Mouse (Mus musculus) liver, adult 2 months (tissue): ENCODE data around the gene 1700056E22Rik. TPM values are rescaled to one million over a fixed set of nuclear protein-coding genes. Genes with fewer than 3 reads are reported as not detected.

ENCODE experiments used
- DNase-seq: peaks from one replicate; pipeline ENCODE4 v3.0.0-alpha.2; 2011; ENCODE audit warnings: low read depth, low spot score; ENCODE audit errors: extremely low read depth
- H3K27ac ChIP-seq: fragments of 200-500 bp; replicated peaks from 2 replicates; pipeline ENCODE4 v1.5.1; 2012; ENCODE audit warnings: low read depth, mild to moderate bottlenecking, control low read depth, inconsistent platforms, low read length; ENCODE audit not compliant: insufficient read depth
- H3K27me3 ChIP-seq: fragments of 200-500 bp; 2 replicates; pipeline ENCODE4 v1.6.1; 2012; ENCODE audit warnings: mild to moderate bottlenecking, moderate library complexity, low read length, inconsistent platforms; ENCODE audit not compliant: control insufficient read depth, insufficient read depth
- H3K36me3 ChIP-seq: fragments of 200-500 bp; 2 replicates; pipeline ENCODE4 v1.6.1; 2012; ENCODE audit warnings: low read length, inconsistent platforms; ENCODE audit not compliant: control insufficient read depth, insufficient read depth
- H3K4me1 ChIP-seq: fragments of 200-500 bp; 2 replicates; pipeline ENCODE4 v1.6.1; 2011; ENCODE audit warnings: low read length; ENCODE audit not compliant: control insufficient read depth, insufficient read depth
- H3K4me3 ChIP-seq: fragments of 200-500 bp; 2 replicates; pipeline ENCODE4 v1.5.1; 2011; ENCODE audit warnings: low read depth, mild to moderate bottlenecking, control low read depth, low read length, moderate library complexity; ENCODE audit not compliant: insufficient read depth
- H3K79me2 ChIP-seq: fragments of 200-500 bp; 2 replicates; pipeline ENCODE4 v1.6.1; 2012; ENCODE audit warnings: inconsistent platforms, mild to moderate bottlenecking, low read length, moderate library complexity; ENCODE audit not compliant: control insufficient read depth, insufficient read depth
- H3K9ac ChIP-seq: fragments of 200-500 bp; 2 replicates; pipeline ENCODE4 v1.6.1; 2012; ENCODE audit warnings: low read depth, mild to moderate bottlenecking, control low read depth, inconsistent platforms, low read length
- CTCF ChIP-seq: fragments of 200-500 bp; IDR thresholded peaks from 2 replicates; pipeline ENCODE4 v1.5.1; 2011; ENCODE audit warnings: low read depth, low read length, control low read depth
- POLR2A ChIP-seq: fragments of 200-500 bp; IDR thresholded peaks from 2 replicates; pipeline ENCODE4 v1.6.1; 2011; ENCODE audit warnings: low read length, control low read depth; ENCODE audit not compliant: insufficient read depth; ENCODE audit errors: extremely low read depth
- WGBS: fragments of 180-500 bp; shearing (Covaris S2); methylation state at CpG from one replicate; pipeline ENCODE4 v1.1.7; 2018; 5-methylcytosine and 5-hydroxymethylcytosine counted together
- polyA plus RNA-seq: library from polyadenylated mRNA; depleted of rRNA; stranded (reverse); fragments of >200 nt; gene quantifications from 2 replicates; pipeline ENCODE4 v1.2.3, GENCODE M21; 2012
- total RNA-seq: library from RNA; depleted of rRNA; stranded (reverse); fragments of >200 nt; gene quantifications from 2 replicates; pipeline ENCODE4 v1.2.3, GENCODE M21; 2014

1700056E22Rik gene
- total and polyA plus RNA-seq, 2 experiments = 0.28 to 0.99 TPM

- H3K27ac ChIP-seq = no peak overlapping the region
- H3K9ac ChIP-seq = no peak overlapping the region
- H3K4me1 ChIP-seq = no peaks in the 10 kb centered on the region
- WGBS = 92% methylated on average over 2 of the region's 2 CpGs
- TF ChIP-seq POLR2A (no peak), CTCF (no peak)
- H3K36me3 ChIP-seq = no peaks in the 10 kb centered on the region
- no peak for DNase-seq
- no peaks in the 10 kb centered on the region for H3K79me2 ChIP-seq
- H3K4me3 ChIP-seq = no peak overlapping the region
- no peaks in the 10 kb centered on the region for H3K27me3 ChIP-seq
These were observed 16.5 kb downstream of the 1700056E22Rik start for GRCm38 (mm10) chr1:184017606-184018005.

GRCm38 (mm10) chr1:184015995-184016730 is 17.9 kb downstream of the 1700056E22Rik start:
- WGBS = 74% methylated on average over 10 of the region's 10 CpGs
- DNase-seq = no peak
- TF ChIP-seq CTCF (no peak), POLR2A (no peak)
- Histone ChIP-seq H3K4me3 (no peak overlapping the region), H3K27me3 (no peaks in the 10 kb centered on the region), H3K9ac (no peak overlapping the region), H3K27ac (no peak overlapping the region), H3K4me1 (no peaks in the 10 kb centered on the region), H3K36me3 (no peaks in the 10 kb centered on the region), H3K79me2 (no peaks in the 10 kb centered on the region)

- Histone ChIP-seq H3K4me1 (no peaks in the 10 kb centered on the region), H3K27ac (no peak overlapping the region), H3K4me3 (no peak overlapping the region), H3K9ac (no peak overlapping the region), H3K79me2 (no peaks in the 10 kb centered on the region), H3K36me3 (no peaks in the 10 kb centered on the region), H3K27me3 (no peaks in the 10 kb centered on the region)
- 86% methylated on average over 3 of the region's 3 CpGs for WGBS
- no peak for DNase-seq
- no peak for TF ChIP-seq POLR2A
- TF ChIP-seq CTCF = no peak
These were observed 20.0 kb downstream of the 1700056E22Rik start for GRCm38 (mm10) chr1:184014091-184014490.

- Histone ChIP-seq H3K9ac (no peak within 1 kb of the TSS), H3K27ac (no peak within 1 kb of the TSS), H3K4me3 (no peak within 1 kb of the TSS), H3K36me3 (no peaks in the 10 kb centered on the region), H3K4me1 (no peaks in the 10 kb centered on the region), H3K79me2 (no peaks in the 10 kb centered on the region), H3K27me3 (no peaks in the 10 kb centered on the region)
- 91% methylated on average over 4 of the region's 4 CpGs for WGBS
- DNase-seq = no peak
- TF ChIP-seq CTCF (no peak), POLR2A (no peak)
These were observed 21.0 kb downstream of the 1700056E22Rik start, which contains the start of gene Dusp10 for GRCm38 (mm10) chr1:184013106-184013505. Gene Dusp10, plus strand, starts transcription at chr1:184013302.

GRCm38 (mm10) chr1:184011311-184011710 is 22.8 kb downstream of the 1700056E22Rik start:
- Histone ChIP-seq H3K4me1 (no peaks in the 10 kb centered on the region), H3K79me2 (no peaks in the 10 kb centered on the region), H3K27ac (no peak overlapping the region), H3K27me3 (no peaks in the 10 kb centered on the region), H3K4me3 (no peak overlapping the region), H3K36me3 (no peaks in the 10 kb centered on the region), H3K9ac (no peak overlapping the region)
- 98% methylated on average over 6 of the region's 6 CpGs for WGBS
- no peak for DNase-seq
- TF ChIP-seq CTCF = no peak
- TF ChIP-seq POLR2A = no peak

GRCm38 (mm10) chr1:184006086-184006485 is 28.0 kb downstream of the 1700056E22Rik start:
- H3K27me3 ChIP-seq = no peaks in the 10 kb centered on the region
- H3K4me3 ChIP-seq = no peak overlapping the region
- no peak overlapping the region for H3K9ac ChIP-seq
- no peak for TF ChIP-seq POLR2A
- TF ChIP-seq CTCF = no peak
- no peak for DNase-seq
- H3K27ac ChIP-seq = no peak overlapping the region
- no peaks in the 10 kb centered on the region for H3K36me3 ChIP-seq
- no peaks in the 10 kb centered on the region for H3K79me2 ChIP-seq
- H3K4me1 ChIP-seq = no peaks in the 10 kb centered on the region
